Mouse (Mus musculus): Measurements from ENCODE around the gene Col23a1.
"Not testable (repeated sequence)": the region's sequence is repeated elsewhere in the genome, so short reads cannot be mapped to it uniquely, and the experiment has no call there.

The Col23a1 gene

DNA sequence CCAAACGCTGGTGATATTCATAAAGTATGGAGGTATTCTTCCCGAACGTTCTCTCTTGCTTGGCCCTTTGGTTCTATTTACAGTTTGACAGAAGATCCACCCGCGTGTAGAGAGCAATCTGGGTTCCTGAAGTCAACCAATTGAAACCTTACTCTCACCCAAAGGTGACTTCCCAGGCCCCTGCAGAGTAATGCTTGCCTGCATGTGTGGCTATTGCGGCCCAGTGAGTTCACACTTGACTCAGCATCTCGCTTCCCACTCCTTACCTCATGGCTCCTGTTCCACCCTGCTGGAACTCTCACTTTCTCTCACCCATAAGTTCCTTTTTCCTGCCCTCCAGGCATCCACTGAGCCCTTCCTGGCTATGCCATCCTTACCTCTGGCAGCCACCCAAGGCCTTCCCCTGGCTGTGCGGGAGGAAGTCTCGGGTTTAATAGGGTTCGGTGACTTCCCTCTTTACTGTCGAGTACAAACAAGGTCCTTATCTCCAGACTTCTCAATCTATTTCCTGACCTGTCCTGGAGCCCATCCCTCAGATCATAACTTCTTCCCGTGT, 38.7 kb downstream of the Col23a1 start:
- DNase-seq (ENCODE audit: low read depth, low spot score) = no peak

- no peak for DNase-seq (ENCODE audit: low read depth, low spot score)
These were observed 40.4 kb downstream of the Col23a1 start for GRCm38 (mm10) chr11:51329837-51330714.

- DNase-seq (ENCODE audit: low read depth, low spot score) = no peak
These were observed 44.3 kb downstream of the Col23a1 start for GRCm38 (mm10) chr11:51334017-51334416.

DNA sequence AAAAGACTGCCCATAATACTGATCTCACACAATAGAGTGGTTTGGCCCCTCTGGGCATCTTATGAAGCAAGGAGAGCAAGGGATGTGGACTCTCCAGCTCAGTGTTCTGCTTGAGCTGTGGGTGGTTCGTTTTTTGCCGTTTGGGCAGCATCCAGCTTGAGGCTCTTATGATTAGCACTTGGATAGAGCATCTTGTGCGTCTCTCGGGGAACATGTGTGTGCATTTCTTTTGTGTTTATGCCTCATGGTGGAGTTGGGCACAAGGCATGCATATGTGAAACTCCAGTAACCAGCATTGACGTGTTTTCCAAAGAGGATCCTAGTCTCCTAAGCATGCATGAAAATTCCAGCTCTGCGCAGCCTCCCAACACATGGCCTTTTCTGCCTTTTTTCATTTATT, 47.9 kb downstream of the Col23a1 start:
- DNase-seq (ENCODE audit: low read depth, low spot score) = no peak

DNA sequence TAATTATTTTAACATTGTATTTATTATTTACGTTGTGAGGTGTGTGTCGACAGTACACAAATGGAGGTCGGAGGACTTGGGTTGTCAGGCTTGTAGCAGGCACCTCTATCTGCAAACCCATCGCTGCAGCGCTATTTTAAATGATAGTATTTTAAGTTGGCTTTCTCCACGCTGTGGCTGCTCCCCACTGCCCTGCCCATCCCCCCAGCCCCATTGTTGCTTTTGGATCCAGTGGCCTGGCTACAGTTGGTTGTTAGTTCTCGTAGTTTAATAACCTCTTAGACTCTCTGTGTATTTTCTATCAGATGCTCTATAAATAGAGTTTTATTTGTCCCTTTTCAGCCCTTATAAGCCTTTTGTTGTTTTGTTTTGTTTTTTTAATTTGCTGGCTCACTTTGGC, 48.7 kb downstream of the Col23a1 start:
- no peak for DNase-seq (ENCODE audit: low read depth, low spot score)

- no peak for DNase-seq (ENCODE audit: low read depth, low spot score)
These were observed 51.4 kb downstream of the Col23a1 start for GRCm38 (mm10) chr11:51341091-51341490.

- DNase-seq (ENCODE audit: low read depth, low spot score) = no peak
These were observed 53.1 kb downstream of the Col23a1 start for GRCm38 (mm10) chr11:51342776-51343175.

DNA sequence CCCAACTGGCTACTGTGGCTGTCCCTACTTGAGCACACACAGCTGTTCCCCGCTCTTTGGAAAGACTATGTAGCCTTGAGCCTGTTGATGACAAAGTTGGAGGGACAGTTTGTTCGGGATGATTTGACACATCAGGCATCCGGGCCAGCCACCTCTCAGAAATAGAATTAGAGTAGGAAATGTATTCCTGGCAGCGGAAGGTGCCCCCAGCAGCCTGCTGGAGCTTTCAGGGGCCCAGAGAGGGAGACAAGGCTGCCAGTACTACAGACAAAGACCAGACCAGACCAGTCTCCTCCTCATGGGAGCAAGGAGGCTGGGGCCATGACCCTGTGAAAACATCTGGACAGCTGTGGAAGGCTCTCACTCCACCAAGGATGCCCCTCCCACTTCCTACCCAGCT, 53.6 kb downstream of the Col23a1 start:
- DNase-seq (ENCODE audit: low read depth, low spot score) = no peak

GRCm38 (mm10) chr11:51343728-51344289, 54.1 kb downstream of the Col23a1 start:
- no peak for DNase-seq (ENCODE audit: low read depth, low spot score)

- DNase-seq (ENCODE audit: low read depth, low spot score) = no peak
These were observed 56.1 kb downstream of the Col23a1 start for GRCm38 (mm10) chr11:51345481-51346465.

DNA sequence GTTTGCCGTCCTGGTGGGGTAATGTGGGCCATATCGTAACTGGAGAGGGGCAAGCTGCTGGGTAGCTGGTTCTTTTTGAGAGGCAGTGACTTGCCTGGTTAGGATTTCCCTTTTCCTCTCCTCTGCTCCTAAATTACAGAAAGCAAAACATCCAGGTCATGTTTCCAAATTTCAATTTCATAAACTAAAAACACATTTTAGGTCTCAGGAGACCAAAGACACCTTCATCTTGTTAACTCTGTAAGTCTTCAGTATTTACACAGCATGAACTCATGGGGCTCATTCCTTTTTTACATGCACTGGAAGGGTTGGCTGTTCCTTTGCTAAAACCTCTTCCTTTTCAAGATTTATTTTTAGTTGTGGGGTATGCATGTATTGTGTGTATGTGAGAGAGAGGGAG, 58.0 kb downstream of the Col23a1 start:
- DNase-seq (ENCODE audit: low read depth, low spot score) = no peak

- no peak for DNase-seq (ENCODE audit: low read depth, low spot score)
These were observed 59.9 kb downstream of the Col23a1 start for GRCm38 (mm10) chr11:51349665-51350064.

DNA sequence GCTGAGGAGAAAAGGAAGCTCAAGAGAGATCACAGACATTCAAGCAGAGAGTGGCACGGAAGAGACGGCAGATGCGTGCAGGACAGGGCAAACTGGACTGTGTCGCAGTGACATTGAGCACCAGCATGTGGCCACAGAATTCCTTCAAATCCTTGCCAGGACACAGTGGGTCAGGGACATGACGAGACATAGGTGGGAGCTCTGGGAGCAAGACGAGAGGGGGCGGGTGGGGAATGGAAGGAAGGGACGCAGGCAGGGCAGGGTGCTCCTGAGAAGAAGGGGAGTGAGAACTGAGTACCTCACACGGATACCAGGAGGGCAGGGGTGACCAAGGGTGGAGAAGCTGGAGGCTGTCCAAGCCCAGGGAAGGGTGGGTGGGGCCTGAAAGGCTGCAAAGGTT, 61.4 kb downstream of the Col23a1 start:
- DNase-seq (ENCODE audit: low read depth, low spot score) = no peak

- DNase-seq (ENCODE audit: low read depth, low spot score) = no peak
These were observed 62.1 kb downstream of the Col23a1 start for GRCm38 (mm10) chr11:51351841-51352240.

- no peak for DNase-seq (ENCODE audit: low read depth, low spot score)
These were observed 64.0 kb downstream of the Col23a1 start for GRCm38 (mm10) chr11:51353746-51354145.

GRCm38 (mm10) chr11:51358981-51359380, 69.3 kb downstream of the Col23a1 start:
- not testable (repeated sequence) for DNase-seq (ENCODE audit: low read depth, low spot score)

DNA sequence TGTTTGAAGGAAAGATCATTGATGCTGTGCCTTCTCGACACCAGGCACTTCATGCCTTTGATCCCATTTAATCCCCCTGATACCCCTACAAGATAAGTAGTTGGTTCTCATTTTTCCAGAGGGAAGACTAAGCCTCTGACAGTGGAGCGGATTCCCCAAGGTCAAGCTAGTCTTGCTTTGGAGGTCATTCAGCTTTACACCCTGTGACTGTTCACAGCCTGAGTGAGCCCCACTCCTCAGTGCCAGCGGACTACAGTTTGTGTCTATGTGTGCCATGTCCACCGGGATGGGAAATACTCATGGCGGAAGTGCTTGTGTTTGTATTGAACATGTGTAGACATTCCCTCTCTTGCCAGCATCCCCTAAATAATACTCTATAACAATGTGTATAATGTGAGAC, 74.6 kb downstream of the Col23a1 start:
- no peak for DNase-seq (ENCODE audit: low read depth, low spot score)

DNA sequence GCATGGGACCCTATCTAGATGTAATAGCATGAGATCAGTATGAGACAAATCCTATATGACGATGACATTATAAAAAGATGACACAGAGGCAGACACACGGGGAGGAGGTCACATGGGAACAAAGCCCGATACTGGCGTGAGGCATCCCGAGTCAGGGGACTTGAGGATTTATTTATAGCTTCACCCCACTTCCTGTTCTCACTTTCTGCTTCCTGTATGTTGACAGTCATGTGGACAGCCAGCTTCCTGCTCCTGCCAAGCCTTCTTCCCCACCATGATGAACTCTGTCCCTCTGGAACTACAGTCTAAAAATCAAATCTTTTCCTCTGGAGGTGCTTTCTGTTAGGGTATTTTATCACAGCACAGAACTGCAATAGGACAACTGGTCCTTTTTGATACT, 77.6 kb downstream of the Col23a1 start:
- DNase-seq (ENCODE audit: low read depth, low spot score) = no peak

DNA sequence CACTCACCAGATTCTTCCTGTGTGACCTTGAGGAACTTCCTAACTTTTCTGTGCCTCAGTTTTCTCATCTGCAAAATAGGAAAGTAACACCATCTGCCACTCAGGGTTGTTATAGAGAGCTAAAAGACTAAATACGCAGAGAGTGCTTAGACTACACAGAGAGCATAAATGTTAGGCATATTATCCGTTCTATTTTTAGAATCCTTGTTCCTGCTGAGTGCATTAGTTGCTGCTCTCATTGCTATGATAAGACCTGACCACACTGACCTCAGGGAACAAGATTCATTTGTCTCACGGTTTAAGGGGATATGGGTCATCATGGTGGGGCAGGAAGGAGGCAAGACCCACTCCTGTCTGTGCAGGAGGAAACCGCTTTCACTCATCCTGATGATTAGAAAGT, 80.6 kb downstream of the Col23a1 start:
- DNase-seq (ENCODE audit: low read depth, low spot score) = no peak

GRCm38 (mm10) chr11:51371321-51371720, 81.6 kb downstream of the Col23a1 start:
- DNase-seq (ENCODE audit: low read depth, low spot score) = no peak

GRCm38 (mm10) chr11:51371926-51372325, 82.2 kb downstream of the Col23a1 start:
- no peak for DNase-seq (ENCODE audit: low read depth, low spot score)

DNA sequence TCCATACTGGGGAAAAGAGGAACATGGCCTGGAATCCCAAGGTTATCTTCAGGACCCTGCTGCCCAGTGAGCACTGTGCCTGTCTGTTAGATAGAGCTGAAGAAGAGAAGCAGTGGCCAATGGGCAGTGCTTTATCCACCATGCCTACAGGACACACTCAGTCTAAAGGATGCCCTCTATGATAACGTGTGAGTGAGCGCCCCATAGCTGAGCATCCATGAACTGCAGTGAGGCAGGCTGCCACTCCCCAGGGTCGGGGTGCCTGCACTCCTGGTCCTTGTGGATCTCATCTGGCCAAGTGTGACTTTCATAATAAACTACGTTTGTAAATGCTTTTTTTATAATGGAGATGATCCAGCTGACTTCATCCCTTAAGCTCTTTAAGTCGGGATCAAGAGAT, 87.5 kb downstream of the Col23a1 start:
- DNase-seq (ENCODE audit: low read depth, low spot score) = no peak

Data from c-Kit-negative CD71-positive TER-119-positive erythroid progenitor cells, embryonic 14.5 days (primary cell).